Mouse (Mus musculus) ES-E14 (cell line): ENCODE measurements around the gene Taldo1. TPM values are rescaled to one million over a fixed set of nuclear protein-coding genes. Genes with fewer than 3 reads are reported as not detected.

Experiments
- DNase-seq: peaks from one replicate; pipeline ENCODE4 v3.0.0-alpha.2; 2013; ENCODE audit warnings: low read depth, low spot score
- H3K27ac ChIP-seq: 2 replicates; pipeline ENCODE4 v1.5.1; 2012; ENCODE audit warnings: low read depth, mild to moderate bottlenecking, low read length, moderate library complexity, mixed read lengths; ENCODE audit not compliant: poor library complexity, insufficient read depth, severe bottlenecking
- H3K36me3 ChIP-seq: 2 replicates; pipeline ENCODE4 v1.6.1; 2012; ENCODE audit warnings: mild to moderate bottlenecking, low read length, moderate library complexity, mixed read lengths; ENCODE audit not compliant: control insufficient read depth, poor library complexity, insufficient read depth, severe bottlenecking
- H3K4me1 ChIP-seq, 2 experiments: fragments of 150-350 bp in 1 of 2; sonication (generic) in 1 of 2; 2 replicates each; pipeline ENCODE4 v1.6.1; 2012; ENCODE audit warnings: low read length in 2 of 2, mild to moderate bottlenecking in 1 of 2, mixed read lengths in 1 of 2; ENCODE audit not compliant: control insufficient read depth in 2 of 2, insufficient read depth in 2 of 2, poor library complexity in 1 of 2
- H3K4me3 ChIP-seq, 2 experiments: fragments of 150-350 bp in 1 of 2; sonication (generic) in 1 of 2; 2 replicates each; pipeline ENCODE4 v1.5.1; 2012; ENCODE audit warnings: low read length in 2 of 2, low read depth in 1 of 2, mild to moderate bottlenecking in 1 of 2, mixed read lengths in 1 of 2; ENCODE audit not compliant: insufficient read depth in 1 of 2, poor library complexity in 1 of 2, severe bottlenecking in 1 of 2
- H3K9ac ChIP-seq: 2 replicates; pipeline ENCODE4 v1.6.1; 2012; ENCODE audit warnings: low read depth, mild to moderate bottlenecking, low read length, mixed read lengths; ENCODE audit not compliant: poor library complexity, insufficient read depth, severe bottlenecking
- H3K9me3 ChIP-seq: fragments of 150-350 bp; sonication (generic); 2 replicates; pipeline ENCODE4 v1.6.1; 2012; ENCODE audit warnings: low read depth, mild to moderate bottlenecking, low read length; ENCODE audit not compliant: control insufficient read depth, insufficient read depth
- CHD2 ChIP-seq: IDR thresholded peaks from 2 replicates; pipeline ENCODE4 v1.6.1; 2014; ENCODE audit warnings: mild to moderate bottlenecking, low read depth, low read length, inconsistent platforms
- HCFC1 ChIP-seq: IDR thresholded peaks from 2 replicates; pipeline ENCODE4 v1.6.1; 2012; ENCODE audit warnings: low read length, inconsistent platforms, borderline replicate concordance; ENCODE audit not compliant: insufficient read depth
- MAFK ChIP-seq: IDR thresholded peaks from 2 replicates; pipeline ENCODE4 v1.6.1; 2014; ENCODE audit warnings: mild to moderate bottlenecking, low read depth, low read length, inconsistent platforms; ENCODE audit not compliant: insufficient read depth
- ZC3H11A ChIP-seq: IDR thresholded peaks from 2 replicates; pipeline ENCODE4 v1.6.1; 2012; ENCODE audit warnings: low read depth, mild to moderate bottlenecking, inconsistent platforms, low read length, borderline replicate concordance
- ZNF384 ChIP-seq: IDR thresholded peaks from 2 replicates; pipeline ENCODE4 v1.6.1; 2012; ENCODE audit warnings: low read depth, low read length, inconsistent platforms
- in situ Hi-C, 2 experiments: fragments of 600-800 bp; cut with MboI; formaldehyde crosslinking; loops; one replicate each; pipeline ENCODE4 v1.15.1; 2025; ENCODE audit warnings: low sequenced_read_pairs in 2 of 2, inconsistent platforms in 1 of 2; ENCODE audit not compliant: unreplicated experiment in 2 of 2
- total RNA-seq: library from RNA; depleted of rRNA; stranded (reverse); fragments of 300-350 nt; gene quantifications from 2 replicates; pipeline ENCODE4 v1.2.3, GENCODE M21; 2012

Taldo1 gene
- total RNA-seq, 1 experiment: 327 TPM

GRCm38 (mm10) chr7:141432741-141433516 is 40.9 kb downstream of the Taldo1 start:
- Histone ChIP-seq H3K9ac (no peak overlapping the region), H3K27ac (no peak overlapping the region), H3K9me3 (no peaks in the 10 kb centered on the region), H3K4me3 (no peak overlapping the region), H3K36me3 (peaks cover 20% of the 10 kb centered on the region; the same call in 1 of the 2 replicates), H3K4me1 (peaks cover 4 to 29% of the 10 kb centered on the region in 2 experiments; a peak in 3 of 4 replicates)
- in situ Hi-C loops: no loop called here
- no peak for TF ChIP-seq ZC3H11A
- DNase-seq: no peak

GRCm38 (mm10) chr7:141433517-141434400 is 41.8 kb downstream of the Taldo1 start:
- H3K27ac ChIP-seq: no peak overlapping the region
- in situ Hi-C loops: no loop called here
- no peak for TF ChIP-seq MAFK
- TF ChIP-seq ZC3H11A: no peak
- no peak for TF ChIP-seq ZNF384
- no peak for TF ChIP-seq HCFC1
- no peak for TF ChIP-seq CHD2
- H3K9ac ChIP-seq: peak overlapping the region; percentile 45; the same call in 1 of the 2 replicates
- H3K9me3 ChIP-seq: no peaks in the 10 kb centered on the region
- no peak for DNase-seq
- peak overlapping the region; percentile 19 to 63; a peak in 2 of 4 replicates for H3K4me3 ChIP-seq
- peaks cover 28% of the 10 kb centered on the region for H3K36me3 ChIP-seq
- peaks cover 4 to 29% of the 10 kb centered on the region in 2 experiments; a peak in 3 of 4 replicates for H3K4me1 ChIP-seq

- H3K4me3 ChIP-seq: peak overlapping the region; percentile 58 to 63; a peak in 3 of 4 replicates
- DNase-seq: no peak
- H3K36me3 ChIP-seq: peaks cover 35% of the 10 kb centered on the region
- no peak overlapping the region for H3K27ac ChIP-seq
- peaks cover 4 to 26% of the 10 kb centered on the region in 2 experiments; a peak in 3 of 4 replicates for H3K4me1 ChIP-seq
- peak overlapping the region; percentile 57 for H3K9ac ChIP-seq
- no peaks in the 10 kb centered on the region for H3K9me3 ChIP-seq
- TF ChIP-seq MAFK: no peak
- TF ChIP-seq ZNF384: no peak
- no peak for TF ChIP-seq ZC3H11A
- TF ChIP-seq CHD2: no peak
- no peak for TF ChIP-seq HCFC1
- in situ Hi-C loops: no loop called here
Measured at GRCm38 (mm10) chr7:141434464-141434863, 42.5 kb downstream of the Taldo1 start.

GRCm38 (mm10) chr7:141435129-141435855 is 43.3 kb downstream of the Taldo1 start:
- Histone ChIP-seq H3K27ac (no peak overlapping the region), H3K4me3 (peak overlapping the region; percentile 58 to 63), H3K36me3 (peaks cover 42% of the 10 kb centered on the region), H3K4me1 (peaks cover 4 to 24% of the 10 kb centered on the region in 2 experiments; a peak in 3 of 4 replicates), H3K9ac (peak overlapping the region; percentile 57), H3K9me3 (no peaks in the 10 kb centered on the region)
- no peak for DNase-seq
- no peak for TF ChIP-seq ZNF384
- no peak for TF ChIP-seq HCFC1
- TF ChIP-seq MAFK: no peak
- no peak for TF ChIP-seq CHD2
- no peak for TF ChIP-seq ZC3H11A
- in situ Hi-C loops: no loop called here
